Mouse (Mus musculus) heart, adult 2 months (tissue): Measurements from ENCODE around the gene 1700056E22Rik. TPM values are rescaled to one million over a fixed set of nuclear protein-coding genes. Genes with fewer than 3 reads are reported as not detected.

Experiments
- DNase-seq, 2 experiments: peaks; one replicate each; pipeline ENCODE4 v3.0.0; 2021
- H3K27ac ChIP-seq: fragments of 200-600 bp; 2 replicates; pipeline ENCODE4 v1.8.1; 2022
- H3K27me3 ChIP-seq: fragments of 200-500 bp; 2 replicates; pipeline ENCODE4 v1.6.1; 2012; ENCODE audit warnings: mild to moderate bottlenecking, low read length, inconsistent platforms, mixed read lengths; ENCODE audit not compliant: control insufficient read depth, insufficient read depth
- H3K36me3 ChIP-seq: fragments of 200-500 bp; 2 replicates; pipeline ENCODE4 v1.6.1; 2012; ENCODE audit warnings: low read length, inconsistent platforms; ENCODE audit not compliant: control insufficient read depth, insufficient read depth
- H3K4me1 ChIP-seq: fragments of 200-500 bp; 2 replicates; pipeline ENCODE4 v1.6.1; 2011; ENCODE audit warnings: low read length; ENCODE audit not compliant: control insufficient read depth, insufficient read depth
- H3K4me3 ChIP-seq: fragments of 200-600 bp; 2 replicates; pipeline ENCODE4 v1.8.1; 2022
- H3K79me2 ChIP-seq: fragments of 200-500 bp; replicated peaks from 2 replicates; pipeline ENCODE4 v1.6.1; 2012; ENCODE audit warnings: mild to moderate bottlenecking, inconsistent platforms, low read length, moderate library complexity, mixed read lengths; ENCODE audit not compliant: control insufficient read depth, insufficient read depth
- H3K9ac ChIP-seq: fragments of 200-500 bp; 2 replicates; pipeline ENCODE4 v1.6.1; 2012; ENCODE audit warnings: low read depth, mild to moderate bottlenecking, control low read depth, inconsistent platforms, low read length, mixed read lengths
- CTCF ChIP-seq: fragments of 200-600 bp; IDR thresholded peaks from 2 replicates; pipeline ENCODE4 v1.8.1; 2022; ENCODE audit warnings: antibody characterized with exemption, mild to moderate bottlenecking, moderate library complexity
- EP300 ChIP-seq: fragments of 200-500 bp; IDR thresholded peaks from 2 replicates; pipeline ENCODE4 v1.6.1; 2011; ENCODE audit warnings: low read depth, low read length, control low read depth; ENCODE audit not compliant: insufficient read depth
- POLR2A ChIP-seq: fragments of 200-500 bp; IDR thresholded peaks from 2 replicates; pipeline ENCODE4 v1.6.1; 2011; ENCODE audit warnings: mild to moderate bottlenecking, low read depth, low read length, control low read depth; ENCODE audit not compliant: insufficient read depth
- WGBS: fragments of 180-500 bp; shearing (Covaris S2); methylation state at CpG from one replicate; pipeline ENCODE4 v1.1.7; 2018; 5-methylcytosine and 5-hydroxymethylcytosine counted together
- intact Hi-C: fragments of 180-260 bp; cut with DNase I; formaldehyde crosslinking; loops from one replicate; pipeline ENCODE4 v1.15.1; 2025
- polyA plus RNA-seq: library from polyadenylated mRNA; depleted of rRNA; stranded (reverse); fragments of >200 nt; gene quantifications from 2 replicates; pipeline ENCODE4 v1.2.3, GENCODE M21; 2012
- total RNA-seq, 2 experiments: library from RNA; stranded (reverse); gene quantifications; 2 replicates each; pipeline ENCODE4 v1.2.3; 2021

The 1700056E22Rik gene
- total and polyA plus RNA-seq, 3 experiments = 0.25 to 1.5 (median 0.84) TPM

DNA sequence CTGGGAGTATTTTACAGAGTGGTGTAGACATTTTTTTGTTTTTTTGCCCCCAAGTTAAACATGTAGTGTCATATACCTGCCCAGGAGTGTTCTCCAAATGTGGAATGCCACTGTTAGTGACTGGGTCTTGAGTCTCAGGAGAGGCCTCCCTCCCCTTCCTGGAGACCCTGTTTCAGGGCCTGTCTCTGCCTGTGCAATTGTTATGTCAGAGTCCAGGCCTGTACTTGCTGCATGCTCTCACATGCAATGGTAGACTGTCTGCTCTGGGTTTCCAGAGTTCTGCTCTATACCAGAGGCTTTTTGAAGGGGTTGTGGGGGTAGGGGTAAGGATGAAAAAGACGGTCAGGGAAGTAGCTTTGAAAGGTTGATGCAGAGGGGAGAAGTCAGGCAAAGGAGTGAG, 6.8 kb upstream of the 1700056E22Rik start:
- DNase-seq = no peak
- 71% methylated on average over 1 of the region's 1 CpGs for WGBS
- 0 out of 2 replicates have a peak overlapping the region, but pooled peaks have one; percentile 27 for H3K4me3 ChIP-seq

DNA sequence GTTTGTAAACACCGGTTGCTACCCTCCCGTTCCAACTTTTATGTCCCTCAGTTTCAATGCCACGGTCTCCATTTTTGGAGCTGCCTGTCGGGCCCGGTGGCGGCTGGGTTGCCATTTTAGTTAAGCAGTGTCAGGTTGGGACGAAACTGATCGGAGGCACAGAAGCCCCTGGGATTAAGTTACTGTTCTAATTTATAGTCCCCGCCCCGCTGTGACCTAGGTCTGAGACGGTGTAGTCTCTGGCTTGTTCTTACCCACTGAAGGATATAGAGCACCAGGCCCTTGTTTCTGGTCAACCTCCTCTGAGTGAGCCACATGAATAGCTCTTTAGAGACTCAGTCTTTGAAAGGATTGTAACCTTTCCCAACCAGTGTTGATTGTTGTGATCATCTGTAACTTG, 6.1 kb upstream of the 1700056E22Rik start:
- Histone ChIP-seq H3K36me3 (peaks cover 9% of the 10 kb centered on the region), H3K4me1 (peaks cover 14% of the 10 kb centered on the region), H3K79me2 (peaks cover 1% of the 10 kb centered on the region; the same call in 1 of the 2 replicates), H3K4me3 (no peak overlapping the region), H3K27me3 (no peaks in the 10 kb centered on the region), H3K27ac (peak overlapping the region; percentile 86), H3K9ac (no peak overlapping the region)
- WGBS = 86% methylated on average over 11 of the region's 11 CpGs
- no peak for DNase-seq
- TF ChIP-seq POLR2A (no peak), EP300 (no peak), CTCF (no peak)
- intact Hi-C loops = no loop called here

More for the DNA sequence above, 6.8 kb upstream of the 1700056E22Rik start:
- Histone ChIP-seq H3K4me1 (peaks cover 14% of the 10 kb centered on the region), H3K79me2 (peaks cover 1% of the 10 kb centered on the region; the same call in 1 of the 2 replicates), H3K9ac (peak overlapping the region; percentile 11; the same call in 1 of the 2 replicates), H3K27me3 (no peaks in the 10 kb centered on the region), H3K36me3 (peaks cover 9% of the 10 kb centered on the region), H3K27ac (peak overlapping the region; percentile 86)
- intact Hi-C loops = no loop called here
- no peak for TF ChIP-seq POLR2A
- no peak for TF ChIP-seq CTCF
- TF ChIP-seq EP300 = no peak

DNA sequence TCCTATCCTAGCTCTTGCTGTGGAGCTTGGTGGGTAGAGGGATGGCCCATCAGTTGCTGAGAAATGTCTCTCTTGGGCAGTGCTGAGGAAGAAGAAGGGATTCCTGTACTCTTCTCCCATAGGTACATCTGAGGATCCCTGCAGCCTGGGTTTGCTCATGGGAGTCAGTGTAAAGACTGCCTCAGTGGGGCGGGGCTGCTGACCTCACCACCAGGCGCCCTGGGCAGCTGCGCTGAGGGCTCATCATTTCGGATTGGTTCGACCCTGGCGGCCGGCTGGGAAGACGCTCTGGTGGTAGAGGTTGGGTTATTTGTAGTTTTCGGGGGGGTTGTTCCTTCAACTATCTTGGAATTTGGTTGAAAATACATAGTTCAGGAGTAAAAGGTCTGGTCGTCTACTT, 5.2 kb upstream of the 1700056E22Rik start:
- intact Hi-C loops = loop anchor here (5.0 to 10.0 kb wide), 2 partner anchors 133 to 696 kb away; partner anchors contain the start of gene Hlx
- peaks cover 14% of the 10 kb centered on the region for H3K4me1 ChIP-seq
- H3K9ac ChIP-seq = no peak overlapping the region
- no peak for DNase-seq
- peaks cover 1% of the 10 kb centered on the region; the same call in 1 of the 2 replicates for H3K79me2 ChIP-seq
- H3K27ac ChIP-seq = peak overlapping the region; percentile 86
- peaks cover 9% of the 10 kb centered on the region for H3K36me3 ChIP-seq
- 92% methylated on average over 10 of the region's 10 CpGs for WGBS
- no peaks in the 10 kb centered on the region for H3K27me3 ChIP-seq
- TF ChIP-seq CTCF = no peak
- TF ChIP-seq POLR2A = no peak
- no peak for TF ChIP-seq EP300
- H3K4me3 ChIP-seq = no peak overlapping the region

DNA sequence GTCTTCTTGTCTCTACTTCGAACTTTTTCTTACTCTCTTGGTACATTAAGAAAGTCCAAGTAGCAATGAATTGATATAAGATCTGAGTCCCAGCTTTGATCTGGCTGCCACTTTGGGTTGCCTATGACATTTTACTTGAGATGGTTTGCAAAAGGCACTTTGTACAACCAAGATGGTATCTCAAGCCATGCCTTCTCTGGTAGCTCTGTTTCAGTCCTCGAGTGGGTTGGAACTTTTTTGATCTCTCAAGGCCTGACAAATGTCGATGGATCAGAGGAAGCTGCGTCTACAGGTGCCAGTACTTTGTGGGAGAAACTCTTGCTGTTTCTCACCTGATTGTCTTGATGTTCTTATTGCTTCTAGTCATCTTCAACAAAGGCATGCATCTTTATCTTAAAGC, 3.7 kb upstream of the 1700056E22Rik start:
- Histone ChIP-seq H3K9ac (no peak overlapping the region), H3K27me3 (no peaks in the 10 kb centered on the region), H3K79me2 (peaks cover 1% of the 10 kb centered on the region; the same call in 1 of the 2 replicates), H3K36me3 (peaks cover 9% of the 10 kb centered on the region), H3K4me3 (no peak overlapping the region), H3K4me1 (peaks cover 14% of the 10 kb centered on the region), H3K27ac (no peak overlapping the region)
- TF ChIP-seq EP300 (no peak), CTCF (no peak), POLR2A (no peak)
- WGBS = 84% methylated on average over 4 of the region's 4 CpGs
- no peak for DNase-seq
- intact Hi-C loops = loop anchor here (5.0 to 10.0 kb wide), 2 partner anchors 134 to 697 kb away; partner anchors contain the start of gene Hlx

DNA sequence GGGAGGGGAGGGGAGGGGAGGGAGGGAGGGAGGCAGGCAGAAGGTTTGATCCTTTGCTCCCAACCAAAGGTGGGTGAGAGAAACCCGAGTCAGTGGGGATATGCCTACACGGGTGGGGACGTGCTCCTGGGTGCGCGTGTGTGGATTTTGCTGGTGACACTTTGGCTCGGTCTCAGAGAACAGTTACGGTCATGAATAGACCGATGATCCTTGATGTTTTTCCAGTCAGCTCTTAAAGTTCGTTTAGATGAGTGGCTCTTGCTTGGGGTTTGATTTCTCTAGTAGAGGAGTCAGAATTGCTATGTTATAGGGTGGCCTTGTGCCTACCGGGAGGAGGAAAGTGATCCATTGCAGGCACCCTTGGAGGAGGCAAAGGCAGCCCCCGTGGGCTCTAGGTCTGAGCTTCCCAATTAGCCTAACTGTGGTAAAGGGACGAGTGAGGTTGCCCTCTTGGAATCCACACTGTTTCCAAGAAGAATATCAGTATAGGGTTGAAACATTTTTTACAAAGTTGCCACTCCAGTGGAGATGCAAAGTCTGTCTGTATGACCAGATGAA, 1.3 kb upstream of the 1700056E22Rik start:
- Histone ChIP-seq H3K4me3 (peak overlapping the region; percentile 57), H3K36me3 (peaks cover 2% of the 10 kb centered on the region), H3K9ac (peak overlapping the region; percentile 51), H3K79me2 (peaks cover under 1% of the 10 kb centered on the region; the same call in 1 of the 2 replicates), H3K27ac (peak overlapping the region; percentile 70), H3K27me3 (no peaks in the 10 kb centered on the region), H3K4me1 (peaks cover 5% of the 10 kb centered on the region; the same call in 1 of the 2 replicates)
- 9% methylated on average over 12 of the region's 12 CpGs for WGBS
- intact Hi-C loops = loop anchor here (5.0 to 10.0 kb wide), 2 partner anchors 137 to 699 kb away; partner anchors contain the start of gene Hlx
- no peak for DNase-seq
- TF ChIP-seq EP300 = no peak
- TF ChIP-seq CTCF = no peak
- TF ChIP-seq POLR2A = no peak

DNA sequence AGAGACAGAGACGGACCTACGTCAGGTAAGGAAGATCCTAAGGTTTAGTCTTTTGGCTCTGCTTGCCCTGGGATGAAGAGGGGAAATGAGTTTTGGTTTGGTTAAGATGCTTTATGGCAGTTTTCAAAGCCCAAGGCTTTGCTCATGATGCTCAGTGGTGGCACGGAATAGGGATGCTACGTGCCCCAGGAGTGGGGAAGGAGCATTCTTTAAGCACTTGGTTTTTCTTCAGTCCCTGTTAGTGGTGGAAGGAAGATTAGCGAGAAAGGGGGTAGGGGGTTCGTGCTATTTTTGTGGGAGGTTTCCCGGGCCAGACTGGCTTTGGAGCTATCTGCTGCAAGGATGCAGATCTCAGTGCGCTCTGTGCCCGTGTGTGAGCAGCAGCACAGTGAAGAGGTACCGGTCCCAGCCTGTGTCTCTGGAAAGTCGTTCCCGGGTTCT, 660 bp upstream of the 1700056E22Rik start:
- H3K36me3 ChIP-seq = no peaks in the 10 kb centered on the region
- peak; percentile 40 to 53 for DNase-seq
- peak overlapping the region; percentile 57 for H3K4me3 ChIP-seq
- H3K9ac ChIP-seq = peak overlapping the region; percentile 45
- no peaks in the 10 kb centered on the region; the same call in 1 of the 2 replicates for H3K79me2 ChIP-seq
- 1% methylated on average over 12 of the region's 12 CpGs for WGBS
- H3K27ac ChIP-seq = peak overlapping the region; percentile 71
- TF ChIP-seq POLR2A = no peak
- TF ChIP-seq EP300 = no peak
- no peak for TF ChIP-seq CTCF
- peaks cover 5% of the 10 kb centered on the region; the same call in 1 of the 2 replicates for H3K4me1 ChIP-seq
- no peaks in the 10 kb centered on the region for H3K27me3 ChIP-seq
- intact Hi-C loops = loop anchor here (1.0 to 10.0 kb wide), 4 partner anchors 29 to 700 kb away; partner anchors contain the start of gene Hlx
